Mouse (Mus musculus) ovary, postnatal 10 days (tissue): Measurements from ENCODE around the gene Bco2.

Source experiments
- DNase-seq: peaks from one replicate; pipeline ENCODE4 v3.0.0; 2022; ENCODE audit warnings: low spot score

Gene Bco2

DNA sequence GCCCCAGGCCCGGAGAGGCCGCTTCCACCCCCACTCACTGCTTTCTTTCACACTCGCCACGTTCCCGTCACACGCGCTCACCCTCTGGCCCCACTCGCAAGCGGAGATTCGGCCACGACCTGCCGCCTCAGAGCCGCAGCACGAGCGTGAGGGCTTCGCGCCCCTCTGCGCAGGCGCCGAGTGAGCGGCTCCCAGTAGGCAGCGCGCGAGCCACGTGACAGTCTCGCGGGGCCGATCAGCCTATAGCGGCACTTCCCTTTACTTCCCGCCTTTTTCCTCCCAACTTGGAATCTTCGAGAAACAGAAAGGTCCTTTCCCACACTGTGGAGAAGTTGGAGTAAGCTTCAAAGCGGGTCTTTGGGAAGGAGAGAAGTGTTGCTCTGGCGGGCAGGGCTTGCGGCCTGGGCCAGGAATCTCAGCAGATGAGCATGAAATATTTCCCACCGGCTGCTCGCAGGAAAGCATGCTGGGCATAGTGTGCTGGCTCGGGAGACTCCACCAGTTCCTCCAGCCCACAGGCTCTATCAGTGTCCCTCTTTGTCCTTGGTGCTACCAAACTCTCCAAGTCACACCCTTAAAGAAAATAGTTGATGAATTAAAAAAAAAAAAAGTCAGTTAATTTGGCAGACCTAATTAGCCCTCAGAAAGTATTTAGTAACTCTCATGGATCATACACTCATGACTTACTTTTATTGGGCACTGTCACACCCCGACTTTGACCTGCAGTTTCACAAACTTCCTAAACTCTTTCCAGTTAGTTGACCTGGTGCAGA, 6.3 kb upstream of the Bco2 start, which contains the start of gene Tex12:
Gene Tex12, minus strand, starts transcription at position 181 of the 773 bp plus-strand sequence.
- DNase-seq = no peak

DNA sequence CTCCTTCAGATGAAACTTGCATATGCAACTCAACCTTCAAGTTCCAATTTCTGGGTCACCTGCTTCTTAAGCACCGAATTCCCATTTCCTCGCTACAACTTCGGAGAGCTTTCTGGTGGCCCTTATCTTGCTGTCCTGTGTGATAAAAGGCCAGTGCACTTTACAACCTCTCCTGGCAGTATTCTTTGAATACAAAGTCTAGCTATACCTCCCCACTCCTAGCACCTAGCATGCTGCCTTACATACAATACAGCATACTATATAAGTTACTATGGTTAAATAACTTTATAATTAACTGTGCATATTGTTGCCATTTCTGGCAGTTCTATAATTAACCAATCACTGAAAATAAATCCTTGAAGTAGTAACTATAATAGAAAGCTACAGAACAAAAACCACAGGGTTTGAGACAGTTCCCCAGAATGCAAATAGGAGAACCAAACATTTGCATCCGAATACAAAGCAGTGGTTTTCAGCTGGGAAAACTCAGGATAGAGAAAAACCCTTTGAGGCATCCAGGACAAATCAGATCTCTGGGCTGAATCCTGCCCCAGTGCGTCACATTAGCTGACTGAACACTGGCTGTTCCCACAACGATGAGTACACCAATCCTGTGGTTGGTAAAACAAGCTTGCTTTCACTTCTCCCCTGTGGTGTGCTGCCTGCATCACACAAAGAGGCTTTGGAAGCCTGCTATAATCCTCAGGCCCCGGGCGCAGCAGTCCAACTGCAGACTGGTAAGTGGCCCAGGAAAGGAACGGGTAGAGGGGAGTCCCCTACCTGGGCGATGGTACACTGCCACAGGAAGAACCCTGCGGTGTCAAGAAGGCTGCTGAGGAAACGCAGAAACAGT, 514 bp downstream of the Bco2 start, which contains the start of gene Il18:
Gene Il18, plus strand, starts transcription at position 587 of the 853 bp plus-strand sequence.
- DNase-seq = no peak

DNA sequence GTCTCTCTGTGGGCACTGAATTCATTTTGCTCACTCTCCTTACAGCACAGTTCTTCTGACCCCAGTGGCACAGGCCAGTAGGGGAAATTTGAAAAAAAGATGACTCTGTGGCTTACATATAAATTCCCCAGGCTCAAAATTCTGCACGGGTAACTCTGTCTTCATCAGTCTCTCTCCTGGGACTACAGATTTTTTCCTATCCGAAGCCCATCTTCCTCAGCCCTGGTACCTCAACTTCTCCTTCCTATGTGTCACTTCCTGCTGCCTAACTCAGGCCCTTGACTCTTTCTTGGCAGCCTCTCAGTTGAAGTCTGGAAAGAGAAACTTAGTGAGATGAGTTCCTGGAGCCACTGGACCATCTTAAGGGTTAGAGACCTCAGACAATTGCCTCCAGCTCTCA, 1.4 kb downstream of the Bco2 start:
- no peak for DNase-seq

- DNase-seq = no peak
These were observed 2.8 kb downstream of the Bco2 start for GRCm38 (mm10) chr9:50552206-50552605.

GRCm38 (mm10) chr9:50548936-50549335, 6.0 kb downstream of the Bco2 start:
- DNase-seq = no peak

DNA sequence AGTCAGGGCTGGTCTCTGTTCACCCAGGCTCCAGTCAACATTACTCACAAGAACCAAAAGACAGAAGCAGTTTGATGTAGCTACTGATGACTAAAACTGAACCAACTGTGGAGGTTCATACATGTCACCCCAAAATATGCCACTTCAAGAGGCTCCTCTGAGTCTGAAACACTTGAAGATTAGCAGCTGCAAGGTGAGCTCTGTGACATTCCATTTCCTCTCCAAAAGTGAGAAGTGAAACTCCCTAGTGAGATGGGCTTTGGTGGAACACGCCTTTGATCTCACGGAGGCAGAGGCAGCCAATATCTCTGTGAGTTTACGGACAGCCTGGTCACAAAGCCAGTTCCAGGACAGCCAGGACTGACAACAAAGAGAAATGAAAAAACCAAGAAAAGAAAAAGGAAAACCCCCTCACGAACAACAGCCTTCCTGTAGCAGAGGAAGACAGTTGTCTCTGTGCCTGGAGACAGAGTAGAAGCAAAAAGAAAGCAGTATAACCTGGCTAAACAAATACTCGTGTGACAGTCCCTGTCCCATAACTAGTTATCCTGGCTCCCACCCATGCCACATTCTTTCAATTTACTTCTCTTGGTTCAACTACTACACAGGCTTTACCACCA, 7.0 kb downstream of the Bco2 start:
- DNase-seq = no peak

DNA sequence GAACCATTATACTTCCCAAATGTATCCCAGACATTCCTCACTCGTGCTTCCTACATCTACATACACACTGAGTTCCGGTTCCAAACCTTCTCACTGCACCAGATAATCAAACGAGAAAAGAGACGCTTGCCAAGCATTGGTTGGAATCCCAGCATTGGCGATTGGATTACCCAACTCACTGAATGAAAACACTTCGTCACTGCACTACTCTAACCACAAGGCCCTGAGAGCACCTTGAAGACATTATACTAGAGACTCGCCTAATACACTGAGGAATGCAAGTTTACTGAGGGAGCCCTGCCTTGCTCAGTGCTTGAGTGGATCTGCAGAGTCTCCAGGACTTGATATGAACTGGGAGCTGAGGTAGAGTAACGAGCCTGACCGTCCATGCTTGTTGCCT, 12.6 kb downstream of the Bco2 start:
- DNase-seq = no peak

DNA sequence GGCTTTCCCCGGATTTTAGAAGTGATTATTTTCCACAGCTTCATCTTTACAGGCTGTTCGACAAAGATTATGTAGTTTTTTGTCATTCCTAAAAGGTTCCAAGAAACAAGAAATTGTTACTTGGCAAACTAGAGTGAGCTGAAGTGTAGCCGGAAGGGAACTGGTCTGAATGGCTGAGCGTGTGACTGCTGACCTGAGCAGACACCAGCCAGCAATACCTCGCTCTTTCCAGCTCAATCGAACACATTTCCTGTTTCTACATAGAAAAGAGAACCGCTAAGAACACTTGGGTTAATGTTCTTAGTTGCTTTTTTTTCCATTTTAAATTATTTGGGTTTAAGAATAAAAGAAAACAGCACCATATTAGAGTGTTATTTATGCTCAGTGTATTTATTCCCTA, 14.8 kb downstream of the Bco2 start:
- no peak for DNase-seq

DNA sequence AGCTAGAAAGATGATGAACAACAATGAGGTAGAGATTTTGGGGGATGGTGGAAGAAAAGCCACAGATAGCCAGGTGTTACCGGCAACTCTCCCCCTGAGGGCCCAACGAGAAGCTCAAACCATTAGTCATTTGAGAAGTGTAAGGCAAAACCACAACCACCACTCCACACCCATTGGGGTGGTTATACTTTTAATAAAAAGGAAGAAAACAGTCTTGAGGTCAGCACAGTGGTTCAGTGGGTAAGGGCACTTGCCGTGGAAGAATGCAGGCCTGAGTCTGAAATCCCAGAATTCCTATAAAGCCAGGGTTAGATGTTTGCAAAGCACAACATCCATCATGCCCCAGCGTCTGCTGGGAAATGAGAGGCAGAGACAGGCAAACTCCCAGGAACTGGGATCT, 17.7 kb downstream of the Bco2 start:
- DNase-seq = no peak

- DNase-seq = no peak
These were observed 18.3 kb downstream of the Bco2 start for GRCm38 (mm10) chr9:50536603-50537135.

DNA sequence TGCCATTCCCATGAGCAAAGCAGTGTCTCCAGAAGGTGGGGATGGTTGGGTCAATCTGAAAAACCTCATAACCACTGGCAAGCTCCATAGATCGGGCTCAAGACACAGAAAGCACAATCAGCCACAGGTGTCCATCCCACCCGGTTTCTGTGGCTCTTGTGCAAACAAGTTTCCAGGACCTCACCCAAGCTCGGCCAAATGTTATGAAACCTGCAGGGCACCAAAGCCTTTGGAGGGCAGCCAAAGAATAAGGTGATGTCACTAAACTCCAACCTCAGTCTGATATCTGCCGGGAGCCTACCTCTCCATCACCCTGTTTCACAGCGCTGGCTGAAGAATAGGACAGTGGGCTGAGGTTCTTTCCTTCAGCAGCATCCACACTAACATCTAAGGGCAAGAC, 19.1 kb downstream of the Bco2 start:
- no peak for DNase-seq

DNA sequence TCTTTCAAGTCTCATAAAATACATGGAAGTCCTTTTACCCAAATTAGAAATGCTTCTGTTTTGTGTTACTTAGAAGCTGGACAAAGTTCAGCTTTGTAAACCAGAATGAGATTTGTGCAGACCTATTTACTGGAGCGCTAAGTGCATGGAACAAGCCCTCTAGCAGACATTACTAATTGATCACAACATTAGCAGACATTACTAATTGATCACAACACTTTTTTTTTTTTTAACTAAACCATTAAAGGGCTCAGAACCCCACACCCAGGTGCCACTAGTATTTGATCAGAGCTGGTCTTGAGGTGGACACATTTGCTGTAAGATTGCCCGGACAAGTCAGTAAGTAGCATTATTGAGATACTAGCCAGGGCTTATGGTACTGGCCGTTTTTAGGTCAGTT, 21.2 kb downstream of the Bco2 start:
- DNase-seq = no peak

GRCm38 (mm10) chr9:50533328-50533727, 21.7 kb downstream of the Bco2 start:
- DNase-seq = no peak

GRCm38 (mm10) chr9:50530890-50531289, 24.1 kb downstream of the Bco2 start:
- no peak for DNase-seq

- DNase-seq = peak; percentile 97
These were observed 26.6 kb downstream of the Bco2 start, which contains the start of gene Pts for GRCm38 (mm10) chr9:50528293-50528892. Gene Pts (minus strand): TSS chr9:50528724.

DNA sequence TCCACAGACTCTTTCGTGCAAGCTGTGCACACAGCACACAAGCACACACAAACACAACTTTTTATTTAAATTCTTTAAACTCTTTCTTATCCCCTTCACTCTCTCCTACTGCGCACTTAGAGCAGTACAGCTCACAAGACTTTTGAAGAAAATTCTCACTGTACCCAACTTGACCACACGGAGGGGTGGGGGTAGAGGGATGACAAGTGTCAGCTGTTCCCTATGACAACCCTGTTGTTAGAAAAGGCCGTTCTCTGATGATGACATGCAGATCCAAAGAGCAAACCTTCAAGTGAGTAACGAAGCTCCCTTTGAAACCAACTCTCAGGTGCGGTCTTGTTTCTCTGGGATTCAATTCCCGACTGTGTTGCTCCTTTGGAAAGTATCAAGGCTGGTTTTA, 27.1 kb downstream of the Bco2 start:
- DNase-seq = no peak

GRCm38 (mm10) chr9:50525585-50525984, 29.4 kb downstream of the Bco2 start:
- DNase-seq = no peak

DNA sequence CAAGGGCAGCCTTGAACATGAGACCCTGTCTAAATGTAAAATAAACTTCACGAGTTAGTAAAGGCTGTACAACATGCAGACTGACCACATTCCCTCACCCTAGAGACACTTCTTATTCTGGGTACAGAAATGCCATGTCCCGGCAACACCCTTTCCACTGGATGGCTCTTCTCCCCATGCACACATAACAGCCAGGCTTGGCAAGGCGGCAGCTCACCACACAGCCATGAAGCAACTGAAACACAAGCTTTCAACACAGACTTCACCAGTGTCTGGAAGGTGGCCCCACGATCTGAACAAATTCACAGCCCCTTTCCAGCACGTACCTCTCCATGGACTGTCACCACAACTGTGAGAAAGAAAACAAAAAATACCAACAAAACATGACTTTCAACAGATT, 30.0 kb downstream of the Bco2 start:
- no peak for DNase-seq

DNA sequence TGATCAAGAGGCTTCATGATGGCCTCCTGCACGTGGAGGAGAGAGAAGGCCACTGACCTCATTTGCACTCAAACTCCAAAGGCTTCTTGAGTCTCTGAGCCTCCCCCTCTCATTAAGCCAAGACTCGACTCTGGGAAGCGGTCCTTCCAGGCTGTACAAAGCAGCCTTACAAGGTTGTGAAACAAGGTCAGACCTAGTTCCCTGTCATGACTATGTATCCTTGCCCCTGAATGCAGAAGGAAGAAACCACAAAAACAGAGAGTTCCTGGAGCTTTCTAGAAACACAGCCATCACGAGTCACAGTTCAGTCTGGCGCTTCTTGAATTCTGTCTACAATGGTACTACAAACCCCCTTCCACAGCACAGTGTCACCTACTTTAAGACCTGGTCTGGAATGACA, 32.4 kb downstream of the Bco2 start:
- no peak for DNase-seq

DNA sequence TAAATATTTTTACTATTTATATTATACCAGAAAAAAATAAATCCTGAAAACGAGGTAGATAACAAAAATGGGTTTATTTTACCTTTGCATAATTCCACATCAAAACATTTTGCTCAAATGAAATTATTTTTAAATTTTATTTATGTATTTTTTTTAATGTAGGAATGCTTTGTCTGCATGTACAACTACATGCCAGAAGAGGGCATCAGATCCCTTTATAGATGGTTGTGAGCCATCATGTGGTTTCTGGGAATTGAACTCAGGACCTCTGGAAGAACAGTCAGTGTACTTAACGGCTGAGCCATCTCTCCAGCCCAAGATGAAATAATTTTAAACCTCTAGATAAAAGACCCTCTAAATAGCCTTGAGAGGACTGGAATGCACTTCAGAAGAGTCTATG, 33.4 kb downstream of the Bco2 start:
- no peak for DNase-seq

DNA sequence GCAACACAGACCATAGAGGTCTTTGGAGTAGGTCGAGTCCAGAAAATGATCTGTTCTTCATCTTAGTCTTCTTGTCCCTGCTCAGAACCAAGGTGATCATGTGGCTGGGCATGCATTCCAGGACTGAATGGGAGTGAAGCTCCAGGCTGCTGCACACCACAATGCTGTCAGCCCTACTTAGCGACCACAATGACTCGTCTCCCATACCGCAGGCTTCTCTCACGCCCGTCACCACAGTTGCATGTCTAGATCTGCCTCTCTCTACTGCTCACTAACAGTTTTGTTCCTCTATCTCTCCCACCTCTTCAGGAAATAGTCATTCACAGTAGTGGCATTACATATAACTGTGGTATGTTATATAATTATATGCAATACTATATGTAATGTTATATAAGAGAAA, 34.2 kb downstream of the Bco2 start:
- no peak for DNase-seq

- no peak for DNase-seq
These were observed 36.2 kb downstream of the Bco2 start for GRCm38 (mm10) chr9:50518781-50519180.
